Comparison of ENCODE assay signal across 12 mouse cellular contexts in the genomic region with DNA sequence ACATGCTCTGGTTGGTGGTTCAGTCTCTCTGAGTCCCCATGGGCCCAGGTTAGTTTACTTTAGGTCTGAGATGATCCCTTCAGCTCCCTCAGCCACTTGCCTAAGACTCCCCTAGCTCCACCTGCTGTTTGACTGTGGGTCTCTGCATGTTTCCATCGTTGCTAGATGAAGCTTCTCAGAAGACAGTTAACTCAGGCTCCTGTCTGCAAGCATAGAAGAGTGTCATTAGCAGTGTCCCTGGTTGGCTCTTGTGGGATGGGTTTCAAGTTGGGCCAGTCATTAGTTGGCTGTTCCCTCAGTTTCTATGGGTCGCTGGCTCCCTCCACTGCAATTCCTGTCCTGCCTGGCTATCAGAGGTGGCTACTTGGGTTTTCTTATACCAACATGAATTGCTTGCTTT. TPM values are rescaled to one million over a fixed set of nuclear protein-coding genes. Genes with fewer than 3 reads are reported as not detected.
DNase-seq lines count a peak whose midpoint lies in the region; ATAC-seq lines count a peak whose summit lies in the region.
"Had no signal": no experiment of that assay in that cellular context is flagged by ENCODE, and none has a peak within 500 bp of the region (broad histone marks: within the 10 kb centered on the region; RNA-seq: fewer than 3 reads in every experiment).

No protein-coding gene starts in this region.

- H3K27me3 ChIP-seq in limb, embryonic 11.5 days (ENCODE audit: control insufficient read depth, insufficient read depth, low read length): no peaks in the 10 kb centered on the region
- H3K27me3 ChIP-seq in limb, embryonic 10.5 days (ENCODE audit: low read depth, poor library complexity, severe bottlenecking): no peaks in the 10 kb centered on the region
- H3K27me3 ChIP-seq in liver, embryonic 13.5 days: no peaks in the 10 kb centered on the region

- H3K9me3 ChIP-seq in limb, embryonic 11.5 days (ENCODE audit: control insufficient read depth, low read length): no peaks in the 10 kb centered on the region; the same call in 1 of the 2 replicates
- H3K9me3 ChIP-seq in limb, embryonic 10.5 days (replicated peaks): no peaks in the 10 kb centered on the region
- H3K9me3 ChIP-seq in liver, embryonic 13.5 days (replicated peaks): no peaks in the 10 kb centered on the region

- H3K36me3 ChIP-seq in limb, embryonic 11.5 days (ENCODE audit: control insufficient read depth, insufficient read depth, low read length): peaks cover 13% of the 10 kb centered on the region
- peaks cover 62% of the 10 kb centered on the region for H3K36me3 ChIP-seq in limb, embryonic 10.5 days
- H3K36me3 ChIP-seq in liver, embryonic 13.5 days: peaks cover 57% of the 10 kb centered on the region

- ATAC-seq in limb, embryonic 11.5 days (ENCODE audit: insufficient number of reproducible peaks, low FRiP score, low TSS enrichment, low read depth): no peak
- ATAC-seq in liver, embryonic 13.5 days (ENCODE audit: low read depth): no peak
- ATAC-seq: forebrain, postnatal 0 days had no signal

- no peak overlapping the region for H3K4me3 ChIP-seq in limb, embryonic 11.5 days (ENCODE audit: low read depth, low read length)
- no peak overlapping the region for H3K4me3 ChIP-seq in limb, embryonic 10.5 days
- H3K4me3 ChIP-seq in liver, embryonic 13.5 days (replicated peaks): no peak overlapping the region

- 44% methylated on average over 2 of the region's 2 CpGs for WGBS in limb, embryonic 11.5 days
- 43% methylated on average over 2 of the region's 2 CpGs for WGBS in limb, embryonic 10.5 days
- WGBS in liver, embryonic 13.5 days (ENCODE audit: insufficient replicate concordance): 42% methylated on average over 2 of the region's 2 CpGs

- no peak overlapping the region for H3K27ac ChIP-seq in limb, embryonic 11.5 days (replicated peaks; ENCODE audit: low read depth, low read length)
- no peak overlapping the region for H3K27ac ChIP-seq in limb, embryonic 10.5 days
- H3K27ac ChIP-seq in liver, embryonic 13.5 days: peak overlapping the region; percentile 35; the same call in 1 of the 2 replicates

- peak; percentile 39 for DNase-seq in limb, embryonic 11.5 days (ENCODE audit: low spot score)
- no peak for DNase-seq in limb, embryonic 10.5 days (ENCODE audit: low spot score)
- DNase-seq in A20 (ENCODE audit: low read depth, low spot score): peak; percentile 56
- peak; percentile 72 for DNase-seq in ES-CJ7 (ENCODE audit: low read depth, low spot score)
- no peak for DNase-seq in liver, embryonic 13.5 days
- DNase-seq in left cerebral cortex, postnatal 10 days (ENCODE audit: extremely low spot score in 1 of 2, low spot score in 2 of 2): no peak
- DNase-seq in gastrocnemius, postnatal 4 days (ENCODE audit: low spot score in 2 of 2): no peak
- DNase-seq: cerebellum, adult 2 months; forebrain, postnatal 0 days; kidney, postnatal 25 days; lung, postnatal 4 days; right cerebral cortex, postnatal 25 days had no signal

- H3K4me1 ChIP-seq in limb, embryonic 11.5 days (ENCODE audit: control insufficient read depth, insufficient read depth, low read length): 0 out of 2 replicates have a peak, but pooled peaks cover 4% of the 10 kb centered on the region
- 0 out of 2 replicates have a peak, but pooled peaks cover 4% of the 10 kb centered on the region for H3K4me1 ChIP-seq in limb, embryonic 10.5 days
- peaks cover 15% of the 10 kb centered on the region for H3K4me1 ChIP-seq in liver, embryonic 13.5 days (replicated peaks)

- intact Hi-C loops in left cerebral cortex, postnatal 10 days (cut with DNase I): no loop called here

- no peak overlapping the region for H3K4me2 ChIP-seq in limb, embryonic 11.5 days (ENCODE audit: low read depth, severe bottlenecking)
- H3K4me2 ChIP-seq in liver, embryonic 13.5 days: no peak overlapping the region

- H3K9ac ChIP-seq in limb, embryonic 11.5 days (ENCODE audit: low read length): no peak overlapping the region
- no peak overlapping the region for H3K9ac ChIP-seq in liver, embryonic 13.5 days
- H3K9ac ChIP-seq: forebrain, postnatal 0 days had no signal

RNA-seq across cellular contexts. Expression of a gene that starts 5.2 kb away (rescaled TPM):
- 910 TPM in 2 replicates for polyA plus RNA-seq in limb, embryonic 11.5 days (2014; fragmentation: Nextera tagmentation; extraction: Ambion mirVana)
- 933 and 1,138 TPM in 2 replicates for polyA plus RNA-seq in limb, embryonic 10.5 days (2016; fragmentation: Nextera tagmentation; extraction: Ambion mirVana)
- 634 and 723 TPM in 2 replicates for polyA plus RNA-seq in liver, embryonic 13.5 days (2015; fragmentation: Nextera tagmentation; extraction: Ambion mirVana)
- 100 to 1,000 TPM; 157 to 172 TPM for total RNA-seq in left cerebral cortex, postnatal 10 days (2021)
- 100 to 1,000 TPM; 105 to 111 TPM for total RNA-seq in gastrocnemius, postnatal 4 days (2021)

RNA-seq across cellular contexts. Expression of a gene that starts 16.7 kb away (rescaled TPM):
- polyA plus RNA-seq in limb, embryonic 11.5 days (2014; fragmentation: Nextera tagmentation; extraction: Ambion mirVana): 27.3 and 31.1 TPM in 2 replicates
- polyA plus RNA-seq in limb, embryonic 10.5 days (2016; fragmentation: Nextera tagmentation; extraction: Ambion mirVana): 17.5 and 26.2 TPM in 2 replicates
- 78.6 and 94.8 TPM in 2 replicates for polyA plus RNA-seq in liver, embryonic 13.5 days (2015; fragmentation: Nextera tagmentation; extraction: Ambion mirVana)
- total RNA-seq in left cerebral cortex, postnatal 10 days (2021): 10 to 100 TPM; 26.5 to 31.0 TPM
- 10 to 100 TPM; 24.5 to 29.0 TPM for total RNA-seq in gastrocnemius, postnatal 4 days (2021)

Comparison
In these comparisons a context has a peak if more than half of its experiments do, and no peak if none do; other contexts are left out.
1. DNase-seq: peak in limb, embryonic 11.5 days (single experiment), A20 (single experiment) and ES-CJ7 (single experiment); none in limb, embryonic 10.5 days (single experiment), liver, embryonic 13.5 days (single experiment), left cerebral cortex, postnatal 10 days (0 of 2) and gastrocnemius, postnatal 4 days (0 of 2).